Mouse (Mus musculus) lung, embryonic 14.5 days (tissue): ENCODE data around the gene Rpl23. TPM values are rescaled to one million over a fixed set of nuclear protein-coding genes. Genes with fewer than 3 reads are reported as not detected.
"Not testable (repeated sequence)": the region's sequence is repeated elsewhere in the genome, so short reads cannot be mapped to it uniquely, and the experiment has no call there.

Experiments
- ATAC-seq: fragments of 200-750 bp; cut with Nextera tagmentation; 2 replicates; pipeline ENCODE4 v1.8.0; 2017; ENCODE audit warnings: mild to moderate bottlenecking, moderate TSS enrichment, moderate library complexity; ENCODE audit not compliant: insufficient read depth
- DNase-seq: peaks from one replicate; pipeline ENCODE4 v3.0.0-alpha.2; 2015
- H3K27ac ChIP-seq: fragments of 300-500 bp; sonication (generic); 2 replicates; pipeline ENCODE4 v1.5.1; 2014; ENCODE audit warnings: low read depth, mild to moderate bottlenecking, moderate library complexity
- H3K27me3 ChIP-seq: fragments of 300-500 bp; sonication (generic); 2 replicates; pipeline ENCODE4 v1.6.1; 2014; ENCODE audit warnings: low read length, control low read depth; ENCODE audit not compliant: insufficient read depth
- H3K36me3 ChIP-seq: fragments of 300-500 bp; sonication (generic); 2 replicates; pipeline ENCODE4 v1.6.1; 2014; ENCODE audit warnings: control low read depth; ENCODE audit not compliant: insufficient read depth
- H3K4me1 ChIP-seq: fragments of 300-500 bp; sonication (generic); 2 replicates; pipeline ENCODE4 v1.6.1; 2014; ENCODE audit warnings: antibody characterized with exemption, control low read depth; ENCODE audit not compliant: insufficient read depth
- H3K4me2 ChIP-seq: fragments of 300-500 bp; sonication (generic); 2 replicates; pipeline ENCODE4 v1.6.1; 2014; ENCODE audit warnings: mild to moderate bottlenecking
- H3K4me3 ChIP-seq: fragments of 300-500 bp; sonication (generic); 2 replicates; pipeline ENCODE4 v1.5.1; 2014; ENCODE audit warnings: low read depth, low read length
- H3K9ac ChIP-seq: fragments of 300-500 bp; sonication (generic); 2 replicates; pipeline ENCODE4 v1.6.1; 2014
- H3K9me3 ChIP-seq: fragments of 300-500 bp; sonication (generic); 2 replicates; pipeline ENCODE4 v1.6.1; 2016; ENCODE audit warnings: low read depth, low read length, control low read depth
- CTCF ChIP-seq: IDR thresholded peaks from 2 replicates; pipeline ENCODE4 v1.5.1; 2016; ENCODE audit warnings: antibody characterized with exemption, low read depth
- WGBS: fragments of 180-500 bp; shearing (Covaris S2); extraction: QIAGEN DNeasy Blood & Tissue Kit; methylation state at CpG from one replicate; pipeline ENCODE4 v1.1.7; 2014; 5-methylcytosine and 5-hydroxymethylcytosine counted together
- polyA plus RNA-seq: library from polyadenylated mRNA; unstranded; fragments of >200 nt; fragmentation: Nextera tagmentation; extraction: Ambion mirVana; gene quantifications from 2 replicates; pipeline ENCODE4 v1.2.1, GENCODE M21; 2014

Rpl23 gene
- polyA plus RNA-seq, 1 experiment from 2014 or later: 663 TPM

- H3K27me3 ChIP-seq: no peaks in the 10 kb centered on the region
- ATAC-seq (no peak), DNase-seq (peak; percentile 88)
- peak; percentile 74 for TF ChIP-seq CTCF
- 6% methylated on average over 2 of the region's 2 CpGs for WGBS
- H3K9ac ChIP-seq: no peak overlapping the region
- H3K27ac ChIP-seq: no peak overlapping the region
- no peaks in the 10 kb centered on the region; the same call in 1 of the 2 replicates for H3K4me1 ChIP-seq
- H3K9me3 ChIP-seq: no peaks in the 10 kb centered on the region
- no peak overlapping the region for H3K4me2 ChIP-seq
- H3K4me3 ChIP-seq: no peak overlapping the region
- no peaks in the 10 kb centered on the region for H3K36me3 ChIP-seq
These were observed 10.9 kb upstream of the Rpl23 start for GRCm38 (mm10) chr11:97793165-97793564.

GRCm38 (mm10) chr11:97790778-97791438 lies 8.7 kb upstream of the Rpl23 start:
- not testable (repeated sequence) for DNase-seq, H3K4me3 ChIP-seq, H3K9me3 ChIP-seq, H3K27me3 ChIP-seq, H3K27ac ChIP-seq, H3K4me1 ChIP-seq, ATAC-seq, H3K9ac ChIP-seq, H3K4me2 ChIP-seq, H3K36me3 ChIP-seq
- WGBS: 81% methylated on average over 2 of the region's 2 CpGs

- 80% methylated on average over 5 of the region's 5 CpGs for WGBS
- no peak for TF ChIP-seq CTCF
These were observed 7.5 kb upstream of the Rpl23 start for GRCm38 (mm10) chr11:97789727-97790126.

GRCm38 (mm10) chr11:97787961-97788360 lies 5.7 kb upstream of the Rpl23 start:
- DNase-seq: no peak
- Histone ChIP-seq H3K9me3 (no peaks in the 10 kb centered on the region), H3K27ac (no peak overlapping the region), H3K27me3 (no peaks in the 10 kb centered on the region), H3K4me1 (no peaks in the 10 kb centered on the region), H3K36me3 (no peaks in the 10 kb centered on the region), H3K9ac (no peak overlapping the region), H3K4me2 (no peak overlapping the region), H3K4me3 (no peak overlapping the region)
- 92% methylated on average over 3 of the region's 3 CpGs for WGBS
- TF ChIP-seq CTCF: no peak
- ATAC-seq: no peak

More at GRCm38 (mm10) chr11:97789727-97790126, 7.5 kb upstream of the Rpl23 start:
- Histone ChIP-seq H3K27me3 (no peaks in the 10 kb centered on the region), H3K4me3 (no peak overlapping the region), H3K4me2 (no peak overlapping the region), H3K4me1 (no peaks in the 10 kb centered on the region), H3K27ac (no peak overlapping the region), H3K36me3 (no peaks in the 10 kb centered on the region), H3K9me3 (no peaks in the 10 kb centered on the region), H3K9ac (no peak overlapping the region)
- DNase-seq (no peak), ATAC-seq (no peak)

GRCm38 (mm10) chr11:97782564-97782895 lies 293 bp upstream of the Rpl23 start:
- no peak for DNase-seq
- Histone ChIP-seq H3K9me3 (no peaks in the 10 kb centered on the region), H3K9ac (peak overlapping the region; percentile 100), H3K27ac (peak overlapping the region; percentile 72; the same call in 1 of the 2 replicates), H3K27me3 (no peaks in the 10 kb centered on the region), H3K36me3 (peaks cover 38% of the 10 kb centered on the region), H3K4me2 (peak overlapping the region; percentile 68), H3K4me1 (peaks cover 12% of the 10 kb centered on the region; the same call in 1 of the 2 replicates), H3K4me3 (peak overlapping the region; percentile 95)
- WGBS: under 1% methylated on average over 10 of the region's 10 CpGs
- ATAC-seq: no peak
- no peak for TF ChIP-seq CTCF

GRCm38 (mm10) chr11:97781478-97781831 lies 782 bp downstream of the Rpl23 start:
- no peak for TF ChIP-seq CTCF
- Histone ChIP-seq H3K36me3 (peaks cover 49% of the 10 kb centered on the region), H3K9ac (peak overlapping the region; percentile 100), H3K27me3 (no peaks in the 10 kb centered on the region), H3K4me3 (peak overlapping the region; percentile 95), H3K9me3 (no peaks in the 10 kb centered on the region), H3K4me1 (peaks cover 12% of the 10 kb centered on the region; the same call in 1 of the 2 replicates), H3K4me2 (peak overlapping the region; percentile 76), H3K27ac (peak overlapping the region; percentile 92)
- no peak; the same call in 1 of the 2 replicates for ATAC-seq
- 2% methylated on average over 11 of the region's 11 CpGs for WGBS
- DNase-seq: no peak

- Histone ChIP-seq H3K36me3 (peaks cover 61% of the 10 kb centered on the region), H3K9me3 (no peaks in the 10 kb centered on the region), H3K9ac (peak overlapping the region; percentile 100), H3K4me2 (peak overlapping the region; percentile 76), H3K4me1 (peaks cover 12% of the 10 kb centered on the region; the same call in 1 of the 2 replicates), H3K27ac (no peak overlapping the region), H3K27me3 (no peaks in the 10 kb centered on the region), H3K4me3 (peak overlapping the region; percentile 95)
- DNase-seq: no peak
- no peak for TF ChIP-seq CTCF
- WGBS: 80% methylated on average over 2 of the region's 2 CpGs
- ATAC-seq: no peak
These were observed 2.1 kb downstream of the Rpl23 start for GRCm38 (mm10) chr11:97779968-97780701.
